Mouse (Mus musculus): ENCODE data around the gene Nadsyn1. TPM values are rescaled to one million over a fixed set of nuclear protein-coding genes. Genes with fewer than 3 reads are reported as not detected.

Gene Nadsyn1
- total and polyA plus RNA-seq, 2 experiments from 2014 or later = 7.8 to 8.4 TPM

GRCm38 (mm10) chr7:143833581-143834190 lies 11.0 kb upstream of the Nadsyn1 start:
- TF ChIP-seq CTCF (IDR thresholded peaks at IDR 0.05; ENCODE audit: low read depth) = no peak
- TF ChIP-seq EP300 (IDR thresholded peaks at IDR 0.05; ENCODE audit: low read depth) = no peak
- H3K4me1 ChIP-seq (ENCODE audit: control insufficient read depth, insufficient read depth) = peaks cover 5% of the 10 kb centered on the region; the same call in 1 of the 2 replicates
- WGBS = 57% methylated on average over 6 of the region's 6 CpGs

GRCm38 (mm10) chr7:143832611-143833010 lies 10.0 kb upstream of the Nadsyn1 start:
- no peak overlapping the region for H3K27ac ChIP-seq (ENCODE audit: low read depth)
- H3K9ac ChIP-seq (replicated peaks; ENCODE audit: low read depth, low read length) = no peak overlapping the region
- H3K36me3 ChIP-seq (replicated peaks; ENCODE audit: control insufficient read depth, insufficient read depth, low read length) = peaks cover 1% of the 10 kb centered on the region
- H3K4me2 ChIP-seq (ENCODE audit: low read depth, low read length) = no peak overlapping the region
- peaks cover 5% of the 10 kb centered on the region; the same call in 1 of the 2 replicates for H3K4me1 ChIP-seq (ENCODE audit: control insufficient read depth, insufficient read depth)
- H3K27me3 ChIP-seq (ENCODE audit: control insufficient read depth, insufficient read depth, low read length) = no peaks in the 10 kb centered on the region
- no peaks in the 10 kb centered on the region for H3K9me3 ChIP-seq (replicated peaks; ENCODE audit: control insufficient read depth, low read length)
- 83% methylated on average over 2 of the region's 2 CpGs for WGBS
- ATAC-seq (ENCODE audit: insufficient read depth, low read depth) = no peak
- no peak for DNase-seq (ENCODE audit: low spot score)
- TF ChIP-seq CTCF (IDR thresholded peaks at IDR 0.05; ENCODE audit: low read depth) = no peak
- no peak for TF ChIP-seq EP300 (IDR thresholded peaks at IDR 0.05; ENCODE audit: low read depth)
- H3K4me3 ChIP-seq (ENCODE audit: low read depth, low read length) = no peak overlapping the region

More at GRCm38 (mm10) chr7:143833581-143834190, 11.0 kb upstream of the Nadsyn1 start:
- Histone ChIP-seq H3K27ac (ENCODE audit: low read depth) (no peak overlapping the region), H3K36me3 (replicated peaks; ENCODE audit: control insufficient read depth, insufficient read depth, low read length) (peaks cover 12% of the 10 kb centered on the region), H3K9ac (replicated peaks; ENCODE audit: low read depth, low read length) (no peak overlapping the region), H3K4me3 (ENCODE audit: low read depth, low read length) (no peak overlapping the region), H3K27me3 (ENCODE audit: control insufficient read depth, insufficient read depth, low read length) (no peaks in the 10 kb centered on the region), H3K9me3 (replicated peaks; ENCODE audit: control insufficient read depth, low read length) (no peaks in the 10 kb centered on the region), H3K4me2 (ENCODE audit: low read depth, low read length) (no peak overlapping the region)
- DNase-seq (ENCODE audit: low spot score) = no peak
- ATAC-seq (ENCODE audit: insufficient read depth, low read depth) = no peak

GRCm38 (mm10) chr7:143832196-143832595 lies 9.5 kb upstream of the Nadsyn1 start:
- ATAC-seq (ENCODE audit: insufficient read depth, low read depth) (no peak), DNase-seq (ENCODE audit: low spot score) (no peak)
- no peak for TF ChIP-seq CTCF (IDR thresholded peaks at IDR 0.05; ENCODE audit: low read depth)
- TF ChIP-seq EP300 (IDR thresholded peaks at IDR 0.05; ENCODE audit: low read depth) = no peak
- Histone ChIP-seq H3K9ac (replicated peaks; ENCODE audit: low read depth, low read length) (no peak overlapping the region), H3K4me2 (ENCODE audit: low read depth, low read length) (no peak overlapping the region), H3K27ac (ENCODE audit: low read depth) (no peak overlapping the region), H3K4me3 (ENCODE audit: low read depth, low read length) (no peak overlapping the region), H3K9me3 (replicated peaks; ENCODE audit: control insufficient read depth, low read length) (no peaks in the 10 kb centered on the region), H3K4me1 (ENCODE audit: control insufficient read depth, insufficient read depth) (peaks cover 5% of the 10 kb centered on the region; the same call in 1 of the 2 replicates), H3K36me3 (replicated peaks; ENCODE audit: control insufficient read depth, insufficient read depth, low read length) (no peaks in the 10 kb centered on the region), H3K27me3 (ENCODE audit: control insufficient read depth, insufficient read depth, low read length) (no peaks in the 10 kb centered on the region)
- 76% methylated on average over 8 of the region's 8 CpGs for WGBS

- Histone ChIP-seq H3K4me2 (ENCODE audit: low read depth, low read length) (peak overlapping the region; percentile 63), H3K27ac (ENCODE audit: low read depth) (no peak overlapping the region), H3K27me3 (ENCODE audit: control insufficient read depth, insufficient read depth, low read length) (no peaks in the 10 kb centered on the region), H3K4me3 (ENCODE audit: low read depth, low read length) (peak overlapping the region; percentile 53), H3K9ac (replicated peaks; ENCODE audit: low read depth, low read length) (peak overlapping the region; percentile 57), H3K4me1 (ENCODE audit: control insufficient read depth, insufficient read depth) (peaks cover 5% of the 10 kb centered on the region; the same call in 1 of the 2 replicates), H3K9me3 (replicated peaks; ENCODE audit: control insufficient read depth, low read length) (no peaks in the 10 kb centered on the region), H3K36me3 (replicated peaks; ENCODE audit: control insufficient read depth, insufficient read depth, low read length) (no peaks in the 10 kb centered on the region)
- DNase-seq (ENCODE audit: low spot score) (no peak), ATAC-seq (ENCODE audit: insufficient read depth, low read depth) (no peak)
- WGBS = 6% methylated on average over 6 of the region's 6 CpGs
- TF ChIP-seq CTCF (IDR thresholded peaks at IDR 0.05; ENCODE audit: low read depth) = no peak
- no peak for TF ChIP-seq EP300 (IDR thresholded peaks at IDR 0.05; ENCODE audit: low read depth)
These were observed 7.8 kb upstream of the Nadsyn1 start for GRCm38 (mm10) chr7:143830399-143830798.

- no peaks in the 10 kb centered on the region for H3K9me3 ChIP-seq (replicated peaks; ENCODE audit: control insufficient read depth, low read length)
- DNase-seq (ENCODE audit: low spot score) (peak; percentile 97), ATAC-seq (ENCODE audit: insufficient read depth, low read depth) (peak; percentile 98)
- no peaks in the 10 kb centered on the region for H3K27me3 ChIP-seq (ENCODE audit: control insufficient read depth, insufficient read depth, low read length)
- peaks cover 5% of the 10 kb centered on the region; the same call in 1 of the 2 replicates for H3K4me1 ChIP-seq (ENCODE audit: control insufficient read depth, insufficient read depth)
- under 1% methylated on average over 37 of the region's 37 CpGs for WGBS
- peak overlapping the region; percentile 63 for H3K4me2 ChIP-seq (ENCODE audit: low read depth, low read length)
- H3K9ac ChIP-seq (replicated peaks; ENCODE audit: low read depth, low read length) = peak overlapping the region; percentile 57
- H3K4me3 ChIP-seq (ENCODE audit: low read depth, low read length) = peak overlapping the region; percentile 53
- peak overlapping the region; percentile 72 for H3K27ac ChIP-seq (ENCODE audit: low read depth)
- TF ChIP-seq CTCF (IDR thresholded peaks at IDR 0.05; ENCODE audit: low read depth) (peak; percentile 88), EP300 (IDR thresholded peaks at IDR 0.05; ENCODE audit: low read depth) (0 out of 2 replicates have a peak, but pooled peaks have one; percentile 46)
- no peaks in the 10 kb centered on the region for H3K36me3 ChIP-seq (replicated peaks; ENCODE audit: control insufficient read depth, insufficient read depth, low read length)
These were observed 7.1 kb upstream of the Nadsyn1 start for GRCm38 (mm10) chr7:143829504-143830331.

Measured in heart, postnatal 0 days (tissue).